Mouse (Mus musculus): ENCODE results near the gene Eif3g.

Eif3g gene

GRCm38 (mm10) chr9:20862225-20862624 is 36.2 kb downstream of the Eif3g start:
- in situ Hi-C loops (cut with MboI, MseI), result no loop called here

- in situ Hi-C loops (cut with MboI, MseI), result no loop called here
Measured at GRCm38 (mm10) chr9:20861821-20862220, 36.6 kb downstream of the Eif3g start.

GRCm38 (mm10) chr9:20859926-20860325 is 38.5 kb downstream of the Eif3g start:
- in situ Hi-C loops (cut with MboI, MseI), result no loop called here

- in situ Hi-C loops (cut with MboI, MseI), result no loop called here
Measured at GRCm38 (mm10) chr9:20857131-20857530, 41.3 kb downstream of the Eif3g start.

GRCm38 (mm10) chr9:20850179-20850578 is 48.2 kb downstream of the Eif3g start:
- in situ Hi-C loops (cut with MboI, MseI), result no loop called here

Data from T-helper 1 cell (primary cell).